Mouse (Mus musculus) small intestine, adult 2 months (tissue): ENCODE results near the gene Npas4.

Experiments used
- CTCF ChIP-seq: fragments of 200-500 bp; IDR thresholded peaks from 2 replicates; pipeline ENCODE4 v1.5.1; 2012; ENCODE audit warnings: low read depth, mild to moderate bottlenecking, control low read depth, inconsistent platforms, low read length, moderate library complexity, mixed read lengths; ENCODE audit not compliant: insufficient replicate concordance, insufficient read length; ENCODE audit errors: extremely low read depth
- POLR2A ChIP-seq: fragments of 200-500 bp; IDR thresholded peaks from 2 replicates; pipeline ENCODE4 v1.6.1; 2012; ENCODE audit warnings: low read depth, mild to moderate bottlenecking, control low read depth, inconsistent platforms, low read length, moderate library complexity

DNA sequence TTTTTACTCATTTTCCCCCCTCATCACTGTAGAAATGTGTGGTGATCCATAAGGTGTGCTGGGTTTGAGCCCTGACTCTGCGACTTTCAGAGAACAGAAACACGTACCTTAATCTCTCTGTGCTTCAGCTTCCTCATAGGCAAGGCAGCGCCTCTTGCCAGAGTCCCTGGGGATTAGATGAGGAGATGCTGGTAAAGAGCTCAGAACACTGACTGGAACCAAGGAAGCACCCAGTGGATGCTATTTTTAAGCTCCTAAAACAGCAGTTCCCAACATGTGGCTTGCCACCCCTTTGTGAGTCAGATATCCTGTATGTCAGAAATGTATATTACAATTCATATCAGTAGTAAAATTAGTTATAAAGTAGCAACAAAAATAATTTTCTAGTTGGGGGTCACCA, 28.1 kb upstream of the Npas4 start:
- TF ChIP-seq CTCF: no peak
- TF ChIP-seq POLR2A: no peak
